Mouse (Mus musculus) adrenal gland, postnatal 4 days (tissue): ENCODE measurements around the gene Clybl. TPM values are rescaled to one million over a fixed set of nuclear protein-coding genes. Genes with fewer than 3 reads are reported as not detected.

ENCODE experiments used
- DNase-seq, 2 experiments: peaks; one replicate each; pipeline ENCODE4 v3.0.0; 2021 to 2022; ENCODE audit warnings: low spot score in 2 of 2, mixed read lengths in 2 of 2
- total RNA-seq, 2 experiments: library from RNA; stranded (reverse); gene quantifications; 2 replicates each; pipeline ENCODE4 v1.2.3; 2021

Gene Clybl
- total RNA-seq, 2 experiments from 2014 or later = 42.9 to 48.9 TPM

GRCm38 (mm10) chr14:122413542-122413928 lies 232.0 kb downstream of the Clybl start:
- DNase-seq = no peak

- no peak for DNase-seq
Measured at GRCm38 (mm10) chr14:122414786-122415185, 233.3 kb downstream of the Clybl start.

- no peak for DNase-seq
Measured at GRCm38 (mm10) chr14:122416166-122416771, 234.8 kb downstream of the Clybl start.

- DNase-seq = no peak
Measured at GRCm38 (mm10) chr14:122424441-122424840, 242.9 kb downstream of the Clybl start.

GRCm38 (mm10) chr14:122426529-122427203 lies 245.2 kb downstream of the Clybl start:
- DNase-seq = no peak

- DNase-seq = no peak
Measured at GRCm38 (mm10) chr14:122427204-122427560, 245.7 kb downstream of the Clybl start.

- DNase-seq = no peak
Measured at GRCm38 (mm10) chr14:122427654-122428053, 246.2 kb downstream of the Clybl start.

- DNase-seq = no peak
Measured at GRCm38 (mm10) chr14:122432558-122432957, 251.1 kb downstream of the Clybl start.

- no peak for DNase-seq
Measured at GRCm38 (mm10) chr14:122434039-122434438, 252.5 kb downstream of the Clybl start.

- DNase-seq = no peak
Measured at GRCm38 (mm10) chr14:122436850-122437249, 255.3 kb downstream of the Clybl start.

- no peak for DNase-seq
Measured at GRCm38 (mm10) chr14:122449601-122450495, 268.3 kb downstream of the Clybl start.

GRCm38 (mm10) chr14:122450496-122451382 lies 269.2 kb downstream of the Clybl start, which contains the start of gene Gm5089:
Gm5089 (minus strand) TSS chr14:122451115.
- DNase-seq = no peak

- no peak for DNase-seq
Measured at GRCm38 (mm10) chr14:122451551-122452145, 270.1 kb downstream of the Clybl start.

Other genes starting within 250 kb of the Clybl start
- under 1 TPM; 0.42 to 0.56 TPM for gene Gpr183, start 216.5 kb upstream of the Clybl start, total RNA-seq
- not detected for gene Timm8a2, start 147.0 kb upstream of the Clybl start, total RNA-seq
- 100 to 1,000 TPM; 134 to 135 TPM for gene Tm9sf2, start 74.7 kb upstream of the Clybl start, total RNA-seq